Mouse (Mus musculus) small intestine, adult 2 months (tissue): ENCODE results near the gene Pacrg.

Experiments
- CTCF ChIP-seq: fragments of 200-500 bp; IDR thresholded peaks from 2 replicates; pipeline ENCODE4 v1.5.1; 2012; ENCODE audit warnings: low read depth, mild to moderate bottlenecking, control low read depth, inconsistent platforms, low read length, moderate library complexity, mixed read lengths; ENCODE audit not compliant: insufficient replicate concordance, insufficient read length; ENCODE audit errors: extremely low read depth
- POLR2A ChIP-seq: fragments of 200-500 bp; IDR thresholded peaks from 2 replicates; pipeline ENCODE4 v1.6.1; 2012; ENCODE audit warnings: low read depth, mild to moderate bottlenecking, control low read depth, inconsistent platforms, low read length, moderate library complexity

DNA sequence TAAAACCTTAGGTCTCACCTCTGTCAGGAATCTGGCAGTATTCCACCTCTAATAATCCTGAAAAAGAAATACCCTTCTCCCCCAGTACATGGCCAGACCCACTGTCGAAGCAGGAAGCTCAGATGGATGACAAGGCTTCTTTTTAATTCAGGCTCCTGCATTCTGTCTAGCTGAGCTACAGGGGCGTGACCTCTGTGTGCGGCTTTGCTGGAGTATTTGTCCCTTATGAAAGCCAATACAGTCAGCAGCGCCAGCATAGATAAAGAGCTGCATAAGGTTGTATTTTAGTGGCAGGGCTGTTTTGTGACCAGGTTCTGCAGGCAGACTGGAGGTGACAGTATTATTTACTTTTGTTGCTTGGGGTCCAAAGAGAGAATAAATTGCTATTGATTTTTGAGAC, 47.8 kb upstream of the Pacrg start:
- TF ChIP-seq CTCF (no peak), POLR2A (no peak)
